Mouse (Mus musculus) testis, adult 2 months (tissue): Measurements from ENCODE around the gene Por. TPM values are rescaled to one million over a fixed set of nuclear protein-coding genes. Genes with fewer than 3 reads are reported as not detected.
A peak's percentile ranks its signal among the peaks of the same experiment; 100 is the strongest.

Experiments used
- H3K27ac ChIP-seq: fragments of 200-500 bp; 2 replicates; pipeline ENCODE4 v1.5.1; 2012; ENCODE audit warnings: low read depth, low read length; ENCODE audit not compliant: control insufficient read depth, insufficient read depth
- H3K27me3 ChIP-seq: fragments of 200-500 bp; 2 replicates; pipeline ENCODE4 v1.6.1; 2012; ENCODE audit warnings: mild to moderate bottlenecking, low read length, moderate library complexity; ENCODE audit not compliant: control insufficient read depth, insufficient read depth
- H3K36me3 ChIP-seq: fragments of 200-500 bp; 2 replicates; pipeline ENCODE4 v1.6.1; 2012; ENCODE audit warnings: mild to moderate bottlenecking, low read length; ENCODE audit not compliant: control insufficient read depth, insufficient read depth
- H3K4me1 ChIP-seq: fragments of 200-500 bp; 2 replicates; pipeline ENCODE4 v1.6.1; 2012; ENCODE audit warnings: low read length; ENCODE audit not compliant: control insufficient read depth, insufficient read depth
- H3K4me3 ChIP-seq: fragments of 200-500 bp; 2 replicates; pipeline ENCODE4 v1.5.1; 2012; ENCODE audit warnings: low read depth, mild to moderate bottlenecking, low read length, moderate library complexity, mixed read lengths; ENCODE audit not compliant: control insufficient read depth
- CTCF ChIP-seq: fragments of 200-500 bp; IDR thresholded peaks from 2 replicates; pipeline ENCODE4 v1.5.1; 2012; ENCODE audit warnings: low read depth, mild to moderate bottlenecking, inconsistent platforms, low read length, moderate library complexity; ENCODE audit not compliant: control insufficient read depth, insufficient read depth, insufficient replicate concordance
- POLR2A ChIP-seq: fragments of 200-500 bp; IDR thresholded peaks from 2 replicates; pipeline ENCODE4 v1.6.1; 2012; ENCODE audit warnings: low read depth, mild to moderate bottlenecking, inconsistent platforms, low read length, moderate library complexity; ENCODE audit not compliant: control insufficient read depth
- polyA plus RNA-seq: library from polyadenylated mRNA; depleted of rRNA; stranded (reverse); fragments of >200 nt; gene quantifications from 2 replicates; pipeline ENCODE4 v1.2.3, GENCODE M21; 2012

The Por gene
- polyA plus RNA-seq, 1 experiment: 26.1 TPM

GRCm38 (mm10) chr5:135710599-135711214, 40.9 kb downstream of the Por start:
- TF ChIP-seq CTCF: no peak
- no peak for TF ChIP-seq POLR2A
- H3K36me3 ChIP-seq: no peaks in the 10 kb centered on the region
- H3K4me3 ChIP-seq: peak overlapping the region; percentile 46
- peak overlapping the region; percentile 49; the same call in 1 of the 2 replicates for H3K27ac ChIP-seq
- no peaks in the 10 kb centered on the region for H3K27me3 ChIP-seq
- H3K4me1 ChIP-seq: no peaks in the 10 kb centered on the region

- no peak for TF ChIP-seq CTCF
- no peak for TF ChIP-seq POLR2A
- Histone ChIP-seq H3K27me3 (no peaks in the 10 kb centered on the region), H3K4me3 (peak overlapping the region; percentile 7; the same call in 1 of the 2 replicates), H3K4me1 (no peaks in the 10 kb centered on the region), H3K27ac (no peak overlapping the region), H3K36me3 (no peaks in the 10 kb centered on the region)
These were observed 41.9 kb downstream of the Por start for GRCm38 (mm10) chr5:135711582-135712355.

GRCm38 (mm10) chr5:135712803-135713202, 43.0 kb downstream of the Por start:
- H3K4me3 ChIP-seq: no peak overlapping the region
- no peak overlapping the region for H3K27ac ChIP-seq
- H3K36me3 ChIP-seq: no peaks in the 10 kb centered on the region
- H3K27me3 ChIP-seq: no peaks in the 10 kb centered on the region
- no peak for TF ChIP-seq CTCF
- no peaks in the 10 kb centered on the region for H3K4me1 ChIP-seq

GRCm38 (mm10) chr5:135713441-135714218, 43.8 kb downstream of the Por start:
- Histone ChIP-seq H3K36me3 (no peaks in the 10 kb centered on the region), H3K27me3 (no peaks in the 10 kb centered on the region), H3K4me1 (no peaks in the 10 kb centered on the region), H3K4me3 (no peak overlapping the region), H3K27ac (no peak overlapping the region)
- TF ChIP-seq POLR2A: no peak

- no peaks in the 10 kb centered on the region for H3K27me3 ChIP-seq
- no peak overlapping the region for H3K4me3 ChIP-seq
- H3K27ac ChIP-seq: no peak overlapping the region
- H3K4me1 ChIP-seq: no peaks in the 10 kb centered on the region; the same call in 1 of the 2 replicates
- no peaks in the 10 kb centered on the region for H3K36me3 ChIP-seq
- TF ChIP-seq POLR2A: no peak
- TF ChIP-seq CTCF: no peak
These were observed 45.8 kb downstream of the Por start for GRCm38 (mm10) chr5:135715624-135716023.

GRCm38 (mm10) chr5:135719586-135720120, 49.8 kb downstream of the Por start:
- no peaks in the 10 kb centered on the region for H3K27me3 ChIP-seq
- no peak overlapping the region for H3K27ac ChIP-seq
- TF ChIP-seq CTCF: no peak
- TF ChIP-seq POLR2A: no peak
- no peak overlapping the region for H3K4me3 ChIP-seq
- no peaks in the 10 kb centered on the region; the same call in 1 of the 2 replicates for H3K4me1 ChIP-seq
- H3K36me3 ChIP-seq: no peaks in the 10 kb centered on the region

- Histone ChIP-seq H3K36me3 (no peaks in the 10 kb centered on the region), H3K4me3 (no peak overlapping the region), H3K27me3 (no peaks in the 10 kb centered on the region), H3K27ac (no peak overlapping the region), H3K4me1 (no peaks in the 10 kb centered on the region; the same call in 1 of the 2 replicates)
- TF ChIP-seq CTCF (no peak), POLR2A (no peak)
These were observed 50.3 kb downstream of the Por start for GRCm38 (mm10) chr5:135720121-135720520.
